Mouse (Mus musculus): Measurements from ENCODE around the gene Epsti1. TPM values are rescaled to one million over a fixed set of nuclear protein-coding genes. Genes with fewer than 3 reads are reported as not detected.

Gene Epsti1
- polyA plus RNA-seq, 1 experiment, result not detected

DNA sequence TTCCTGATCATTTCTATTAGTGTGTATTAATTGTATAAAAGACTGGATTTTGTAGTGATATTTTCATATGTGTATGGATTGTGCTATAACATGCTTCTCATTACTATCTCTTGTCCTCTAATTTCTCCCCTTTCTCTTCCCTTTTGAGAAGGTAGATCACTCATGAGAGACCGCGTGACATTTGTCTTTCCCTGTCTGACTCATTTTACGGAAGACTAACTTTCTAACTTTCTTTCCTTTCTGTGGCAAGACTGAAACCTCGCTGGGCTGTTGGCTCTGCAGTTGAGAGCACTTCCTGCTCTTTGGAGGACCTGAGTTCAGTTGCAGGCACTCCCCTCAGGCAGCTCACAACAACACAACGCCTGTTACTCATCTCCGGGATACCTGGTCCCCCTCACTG is 136.6 kb downstream of the Epsti1 start:
- no peak overlapping the region for H3K9ac ChIP-seq (ENCODE audit: low read depth, poor library complexity, severe bottlenecking)
- H3K36me3 ChIP-seq (ENCODE audit: control insufficient read depth, insufficient read depth, low read length, poor library complexity, severe bottlenecking), result no peaks in the 10 kb centered on the region
- no peaks in the 10 kb centered on the region for H3K4me1 ChIP-seq (ENCODE audit: control insufficient read depth, insufficient read depth, low read length)
- no peaks in the 10 kb centered on the region for H3K9me3 ChIP-seq (replicated peaks; ENCODE audit: control insufficient read depth, insufficient read depth, low read length, poor library complexity, severe bottlenecking)
- TF ChIP-seq EP300 (IDR thresholded peaks at IDR 0.05; ENCODE audit: insufficient read depth, low read depth, low read length) (no peak), CTCF (IDR thresholded peaks at IDR 0.05; ENCODE audit: low read depth, low read length) (no peak), POLR2A (IDR thresholded peaks at IDR 0.05; ENCODE audit: insufficient read depth, low read length) (no peak)
- H3K27me3 ChIP-seq (ENCODE audit: control insufficient read depth, insufficient read depth, low read length, poor library complexity, severe bottlenecking), result no peaks in the 10 kb centered on the region
- no peak overlapping the region for H3K27ac ChIP-seq (ENCODE audit: insufficient read depth, low read length)
- no peak overlapping the region for H3K4me3 ChIP-seq (ENCODE audit: low read depth, low read length)

DNA sequence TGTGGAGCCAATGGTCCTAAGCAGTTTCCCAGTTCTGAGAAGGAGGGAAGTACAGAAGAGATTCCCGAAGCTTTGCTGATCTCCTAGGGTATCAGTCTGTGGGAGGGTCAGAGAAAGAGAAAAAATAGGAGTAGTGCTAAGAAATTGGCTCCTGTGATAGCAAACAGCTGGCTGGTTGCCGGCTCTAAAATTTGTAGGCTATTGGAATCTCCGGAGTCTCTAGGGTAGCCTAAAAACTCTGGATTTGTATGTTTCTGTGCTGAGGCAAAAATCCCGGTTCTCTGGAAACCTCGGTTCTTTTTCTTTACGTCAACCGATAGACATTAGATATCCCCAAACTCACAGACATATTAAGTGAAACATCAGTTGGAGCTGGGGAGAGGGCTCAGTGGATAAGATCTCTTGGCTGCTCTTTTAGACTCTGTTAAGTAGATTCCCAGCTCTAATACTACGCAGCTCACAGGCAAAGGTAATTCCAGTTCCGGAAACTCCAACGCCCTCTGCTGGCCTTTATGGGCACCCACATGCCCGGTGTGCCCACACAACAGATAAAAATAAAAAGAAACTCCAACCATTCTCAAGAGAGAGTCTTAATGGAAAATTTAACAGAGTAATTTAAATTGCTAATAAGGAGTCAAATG is 138.0 kb downstream of the Epsti1 start:
- Histone ChIP-seq H3K4me1 (ENCODE audit: control insufficient read depth, insufficient read depth, low read length) (no peaks in the 10 kb centered on the region), H3K9ac (ENCODE audit: low read depth, poor library complexity, severe bottlenecking) (no peak overlapping the region), H3K36me3 (ENCODE audit: control insufficient read depth, insufficient read depth, low read length, poor library complexity, severe bottlenecking) (no peaks in the 10 kb centered on the region), H3K9me3 (replicated peaks; ENCODE audit: control insufficient read depth, insufficient read depth, low read length, poor library complexity, severe bottlenecking) (no peaks in the 10 kb centered on the region), H3K4me3 (ENCODE audit: low read depth, low read length) (no peak overlapping the region), H3K27ac (ENCODE audit: insufficient read depth, low read length) (no peak overlapping the region), H3K27me3 (ENCODE audit: control insufficient read depth, insufficient read depth, low read length, poor library complexity, severe bottlenecking) (no peaks in the 10 kb centered on the region)
- TF ChIP-seq POLR2A (IDR thresholded peaks at IDR 0.05; ENCODE audit: insufficient read depth, low read length), result no peak
- peak; percentile 59 for TF ChIP-seq CTCF (IDR thresholded peaks at IDR 0.05; ENCODE audit: low read depth, low read length)

GRCm38 (mm10) chr14:78043079-78043478 is 139.0 kb downstream of the Epsti1 start:
- no peaks in the 10 kb centered on the region for H3K27me3 ChIP-seq (ENCODE audit: control insufficient read depth, insufficient read depth, low read length, poor library complexity, severe bottlenecking)
- no peaks in the 10 kb centered on the region for H3K4me1 ChIP-seq (ENCODE audit: control insufficient read depth, insufficient read depth, low read length)
- H3K36me3 ChIP-seq (ENCODE audit: control insufficient read depth, insufficient read depth, low read length, poor library complexity, severe bottlenecking), result no peaks in the 10 kb centered on the region
- TF ChIP-seq CTCF (IDR thresholded peaks at IDR 0.05; ENCODE audit: low read depth, low read length) (no peak), EP300 (IDR thresholded peaks at IDR 0.05; ENCODE audit: insufficient read depth, low read depth, low read length) (no peak), POLR2A (IDR thresholded peaks at IDR 0.05; ENCODE audit: insufficient read depth, low read length) (no peak)
- no peak overlapping the region for H3K9ac ChIP-seq (ENCODE audit: low read depth, poor library complexity, severe bottlenecking)
- H3K27ac ChIP-seq (ENCODE audit: insufficient read depth, low read length), result no peak overlapping the region
- no peak overlapping the region for H3K4me3 ChIP-seq (ENCODE audit: low read depth, low read length)
- H3K9me3 ChIP-seq (replicated peaks; ENCODE audit: control insufficient read depth, insufficient read depth, low read length, poor library complexity, severe bottlenecking), result no peaks in the 10 kb centered on the region

GRCm38 (mm10) chr14:78048258-78048657 is 144.2 kb downstream of the Epsti1 start:
- Histone ChIP-seq H3K27me3 (ENCODE audit: control insufficient read depth, insufficient read depth, low read length, poor library complexity, severe bottlenecking) (no peaks in the 10 kb centered on the region), H3K27ac (ENCODE audit: insufficient read depth, low read length) (no peak overlapping the region), H3K9ac (ENCODE audit: low read depth, poor library complexity, severe bottlenecking) (no peak overlapping the region), H3K36me3 (ENCODE audit: control insufficient read depth, insufficient read depth, low read length, poor library complexity, severe bottlenecking) (no peaks in the 10 kb centered on the region), H3K9me3 (replicated peaks; ENCODE audit: control insufficient read depth, insufficient read depth, low read length, poor library complexity, severe bottlenecking) (no peaks in the 10 kb centered on the region), H3K4me1 (ENCODE audit: control insufficient read depth, insufficient read depth, low read length) (no peaks in the 10 kb centered on the region), H3K4me3 (ENCODE audit: low read depth, low read length) (no peak overlapping the region)
- TF ChIP-seq CTCF (IDR thresholded peaks at IDR 0.05; ENCODE audit: low read depth, low read length), result no peak
- TF ChIP-seq POLR2A (IDR thresholded peaks at IDR 0.05; ENCODE audit: insufficient read depth, low read length), result no peak
- TF ChIP-seq EP300 (IDR thresholded peaks at IDR 0.05; ENCODE audit: insufficient read depth, low read depth, low read length), result no peak

- Histone ChIP-seq H3K27me3 (ENCODE audit: control insufficient read depth, insufficient read depth, low read length, poor library complexity, severe bottlenecking) (no peaks in the 10 kb centered on the region), H3K36me3 (ENCODE audit: control insufficient read depth, insufficient read depth, low read length, poor library complexity, severe bottlenecking) (no peaks in the 10 kb centered on the region), H3K9me3 (replicated peaks; ENCODE audit: control insufficient read depth, insufficient read depth, low read length, poor library complexity, severe bottlenecking) (no peaks in the 10 kb centered on the region), H3K9ac (ENCODE audit: low read depth, poor library complexity, severe bottlenecking) (no peak overlapping the region), H3K27ac (ENCODE audit: insufficient read depth, low read length) (no peak overlapping the region), H3K4me3 (ENCODE audit: low read depth, low read length) (no peak overlapping the region), H3K4me1 (ENCODE audit: control insufficient read depth, insufficient read depth, low read length) (no peaks in the 10 kb centered on the region)
- TF ChIP-seq POLR2A (IDR thresholded peaks at IDR 0.05; ENCODE audit: insufficient read depth, low read length), result no peak
- TF ChIP-seq EP300 (IDR thresholded peaks at IDR 0.05; ENCODE audit: insufficient read depth, low read depth, low read length), result no peak
Measured at GRCm38 (mm10) chr14:78048674-78049073, 144.6 kb downstream of the Epsti1 start.

Other genes starting within 250 kb of the Epsti1 start
- gene Dnajc15, start 29.1 kb upstream of the Epsti1 start, polyA plus RNA-seq (2011; ENCODE audit: insufficient read depth, insufficient read length, low read depth, missing spikeins), result 44.6 and 53.7 TPM in 2 replicates
- gene Fam216b, start 184.8 kb downstream of the Epsti1 start, polyA plus RNA-seq (2011; ENCODE audit: insufficient read depth, insufficient read length, low read depth, missing spikeins), result not detected in 2 replicates

Measured in ES-Bruce4 (cell line).